Mouse (Mus musculus) ES-Bruce4 (cell line): ENCODE measurements around the gene 9430015G10Rik.

Experiments
- CTCF ChIP-seq: IDR thresholded peaks from one replicate; pipeline ENCODE4 v1.8.1; 2011; ENCODE audit warnings: low read depth, low read length
- EP300 ChIP-seq: IDR thresholded peaks from 2 replicates; pipeline ENCODE4 v1.6.1; 2011; ENCODE audit warnings: low read depth, low read length; ENCODE audit not compliant: insufficient read depth
- POLR2A ChIP-seq: IDR thresholded peaks from one replicate; pipeline ENCODE4 v1.8.1; 2011; ENCODE audit warnings: low read length; ENCODE audit not compliant: insufficient read depth

- no peak for TF ChIP-seq POLR2A
- no peak for TF ChIP-seq CTCF
- TF ChIP-seq EP300, result no peak
Measured at GRCm38 (mm10) chr4:156101481-156101903, 8.3 kb upstream of the 9430015G10Rik start.
